Mouse (Mus musculus): ENCODE data around the gene Gm10322.

GRCm38 (mm10) chr10:59628641-59629505 lies 13.0 kb downstream of the Gm10322 start:
- TF ChIP-seq CTCF (IDR thresholded peaks at IDR 0.05; ENCODE audit: low read depth) (no peak), EP300 (IDR thresholded peaks at IDR 0.05; ENCODE audit: low read depth) (no peak)
